Mouse (Mus musculus): ENCODE measurements around the gene Cacnb2.

DNA sequence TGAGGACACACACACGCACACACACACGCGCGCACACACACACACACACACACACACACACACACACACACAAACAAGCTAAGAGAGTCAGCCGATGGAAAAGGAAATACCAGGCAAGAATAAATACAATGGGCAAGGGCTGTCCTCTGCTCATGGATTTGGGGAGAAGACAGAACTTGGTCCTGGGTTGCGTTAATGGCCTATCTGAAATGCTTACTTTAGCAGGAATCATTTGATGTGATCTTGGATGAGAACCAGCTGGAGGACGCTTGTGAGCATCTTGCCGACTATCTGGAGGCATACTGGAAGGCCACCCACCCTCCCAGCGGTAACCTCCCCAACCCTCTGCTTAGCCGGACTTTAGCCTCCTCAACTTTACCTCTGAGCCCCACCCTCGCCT, 381.1 kb downstream of the Cacnb2 start:
- TF ChIP-seq POLR2A (IDR thresholded peaks at IDR 0.05; ENCODE audit: insufficient read depth, low read depth, low read length) (no peak), CTCF (IDR thresholded peaks at IDR 0.05; ENCODE audit: insufficient read depth, low read depth, low read length) (no peak)

Measured in olfactory bulb, adult 2 months (tissue).